Mouse (Mus musculus) gastrocnemius, adult 2 months (tissue): ENCODE measurements around the gene Olfr808. TPM values are rescaled to one million over a fixed set of nuclear protein-coding genes. Genes with fewer than 3 reads are reported as not detected.

Experiments used
- DNase-seq: peaks from one replicate; pipeline ENCODE4 v3.0.0; 2022
- H3K27ac ChIP-seq: fragments of 200-600 bp; 2 replicates; pipeline ENCODE4 v1.8.1; 2022; ENCODE audit warnings: mild to moderate bottlenecking
- H3K4me3 ChIP-seq: fragments of 200-600 bp; 2 replicates; pipeline ENCODE4 v1.8.1; 2022; ENCODE audit warnings: mild to moderate bottlenecking, moderate library complexity
- CTCF ChIP-seq: fragments of 200-600 bp; IDR thresholded peaks from 2 replicates; pipeline ENCODE4 v1.8.1; 2022; ENCODE audit warnings: antibody characterized with exemption, mild to moderate bottlenecking, moderate library complexity
- intact Hi-C: fragments of 180-260 bp; cut with DNase I; formaldehyde crosslinking; loops from one replicate; pipeline ENCODE4 v1.15.1; 2025
- long read RNA-seq, 2 experiments: library from polyadenylated mRNA; stranded (forward); transcript quantifications; one replicate each; pipeline ENCODE4 v2.0.0; 2021
- microRNA-seq: library from miRNA; unstranded; fragments of <30 nt; microRNA quantifications from one replicate; pipeline ENCODE4 v1.2.0, GENCODE M21; 2021
- total RNA-seq, 2 experiments: library from RNA; stranded (reverse); gene quantifications; 2 replicates each; pipeline ENCODE4 v1.2.3; 2021

Gene Olfr808
- not detected for total RNA-seq
- long read RNA-seq, experiment 1: 0 reads
- long read RNA-seq, experiment 2: 0 reads

- Histone ChIP-seq H3K27ac (no peak within 1 kb of the TSS), H3K4me3 (no peak within 1 kb of the TSS)
- intact Hi-C loops: no loop called here
- no peak for DNase-seq
- no peak for TF ChIP-seq CTCF
Measured at GRCm38 (mm10) chr10:129765182-129765581, at the start of gene Olfr808. Olfr808 (plus strand) TSS chr10:129765482.

GRCm38 (mm10) chr10:129729275-129729674 lies 36.0 kb upstream of the Olfr808 start, which contains the start of gene Olfr805:
Olfr805 (minus strand) TSS chr10:129729375.
- TF ChIP-seq CTCF: no peak
- no peak for DNase-seq
- Histone ChIP-seq H3K4me3 (no peak within 1 kb of the TSS), H3K27ac (no peak within 1 kb of the TSS)
- intact Hi-C loops: no loop called here

- no peak for DNase-seq
- no peak within 1 kb of the TSS for H3K4me3 ChIP-seq
- H3K27ac ChIP-seq: no peak within 1 kb of the TSS
- TF ChIP-seq CTCF: no peak
- intact Hi-C loops: no loop called here
Measured at GRCm38 (mm10) chr10:129741821-129742220, 23.5 kb upstream of the Olfr808 start, which contains the start of gene Olfr806. Olfr806 (minus strand) TSS chr10:129741921.

GRCm38 (mm10) chr10:129757693-129758092 lies 7.6 kb upstream of the Olfr808 start, which contains the start of gene Olfr807:
Olfr807 (minus strand) TSS chr10:129757793.
- intact Hi-C loops: no loop called here
- no peak for DNase-seq
- H3K27ac ChIP-seq: no peak within 1 kb of the TSS
- no peak for TF ChIP-seq CTCF
- H3K4me3 ChIP-seq: no peak within 1 kb of the TSS

GRCm38 (mm10) chr10:129774338-129774737 lies 9.1 kb downstream of the Olfr808 start, which contains the start of gene Olfr809:
Olfr809 (plus strand) TSS chr10:129774638.
- Histone ChIP-seq H3K4me3 (no peak within 1 kb of the TSS), H3K27ac (no peak within 1 kb of the TSS)
- DNase-seq: no peak
- intact Hi-C loops: no loop called here
- no peak for TF ChIP-seq CTCF

- peak; percentile 59 for DNase-seq
- no peak for TF ChIP-seq CTCF
- intact Hi-C loops: no loop called here
- Histone ChIP-seq H3K4me3 (no peak overlapping the region), H3K27ac (no peak overlapping the region)
Measured at GRCm38 (mm10) chr10:129778123-129778522, 12.8 kb downstream of the Olfr808 start.

GRCm38 (mm10) chr10:129794817-129795216 lies 29.5 kb downstream of the Olfr808 start, which contains the start of gene Olfr810:
Olfr810 (minus strand) TSS chr10:129794917.
- DNase-seq: no peak
- Histone ChIP-seq H3K4me3 (no peak within 1 kb of the TSS), H3K27ac (no peak within 1 kb of the TSS)
- TF ChIP-seq CTCF: no peak
- intact Hi-C loops: no loop called here

GRCm38 (mm10) chr10:129804296-129804695 lies 39.0 kb downstream of the Olfr808 start, which contains the start of gene Olfr811:
Olfr811 (minus strand) TSS chr10:129804396.
- TF ChIP-seq CTCF: no peak
- H3K27ac ChIP-seq: no peak within 1 kb of the TSS
- DNase-seq: no peak
- H3K4me3 ChIP-seq: no peak within 1 kb of the TSS
- intact Hi-C loops: no loop called here

Small RNAs within 50 kb of the gene (microRNA-seq; reads per million reads assigned to microRNA genes)
- gene Gm24485: not detected

Other genes with a start within 250 kb of the Olfr808 start
- not detected for gene Olfr791, start 243.7 kb upstream of the Olfr808 start, total RNA-seq
- gene Olfr792, start 226.3 kb upstream of the Olfr808 start, total RNA-seq: not detected
- gene Olfr794, start 197.8 kb upstream of the Olfr808 start, total RNA-seq: not detected
- not detected for gene Olfr796, start 152.9 kb upstream of the Olfr808 start, total RNA-seq
- not detected for gene Olfr798, start 137.5 kb upstream of the Olfr808 start, total RNA-seq
- gene Olfr799, start 128.0 kb upstream of the Olfr808 start, total RNA-seq: not detected
- gene Olfr800, start 107.8 kb upstream of the Olfr808 start, total RNA-seq: not detected
- not detected for gene Olfr801, start 91.6 kb upstream of the Olfr808 start, total RNA-seq
- gene Olfr802, start 77.3 kb upstream of the Olfr808 start, total RNA-seq: not detected
- gene Olfr803, start 71.2 kb upstream of the Olfr808 start, total RNA-seq: not detected
- gene Olfr804, start 62.3 kb upstream of the Olfr808 start, total RNA-seq: not detected
- not detected for gene Olfr805, start 36.1 kb upstream of the Olfr808 start, total RNA-seq
- gene Olfr806, start 23.6 kb upstream of the Olfr808 start, total RNA-seq: not detected
- gene Olfr807, start 7.7 kb upstream of the Olfr808 start, total RNA-seq: not detected
- gene Olfr809, start 9.2 kb downstream of the Olfr808 start, total RNA-seq: not detected
- gene Olfr810, start 29.4 kb downstream of the Olfr808 start, total RNA-seq: not detected
- not detected for gene Olfr811, start 38.9 kb downstream of the Olfr808 start, total RNA-seq
- gene Olfr812, start 80.6 kb downstream of the Olfr808 start, total RNA-seq: not detected
- gene Olfr813, start 89.9 kb downstream of the Olfr808 start, total RNA-seq: not detected
- not detected for gene Olfr814, start 114.4 kb downstream of the Olfr808 start, total RNA-seq
- gene Olfr815, start 140.4 kb downstream of the Olfr808 start, total RNA-seq: not detected
- gene Olfr816, start 150.1 kb downstream of the Olfr808 start, total RNA-seq: not detected
- not detected for gene Olfr818, start 183.6 kb downstream of the Olfr808 start, total RNA-seq
- not detected for gene Olfr819, start 201.8 kb downstream of the Olfr808 start, total RNA-seq
- not detected for gene Olfr247, start 210.7 kb downstream of the Olfr808 start, total RNA-seq
- not detected for gene Gm10310, start 219.6 kb downstream of the Olfr808 start, total RNA-seq
- not detected for gene Olfr820, start 247.1 kb downstream of the Olfr808 start, total RNA-seq